8 mouse cellular contexts compared by ENCODE assay signal in genomic region chr7:19282791-19283405, GRCm38 (mm10). TPM values are rescaled to one million over a fixed set of nuclear protein-coding genes. Genes with fewer than 3 reads are reported as not detected.
DNase-seq lines count a peak whose midpoint lies in the region; ATAC-seq and TF ChIP-seq lines count a peak whose summit lies in the region.
"Had no signal": no experiment of that assay in that cellular context is flagged by ENCODE, and none has a peak within 500 bp of the region (broad histone marks: within the 10 kb centered on the region; RNA-seq: fewer than 3 reads in every experiment).

No protein-coding gene starts in this region.

- in situ Hi-C loops in CH12.LX (cut with MboI; ENCODE audit: low pct_ligation_motif_present, low pct_unique_long_range_greater_than_20kb, low sequenced_read_pairs) = loop anchor here (5.0 kb wide), 1 partner anchor 101 kb away; no protein-coding TSS in a partner anchor

- peaks cover 0 to 10% of the 10 kb centered on the region in 2 experiments; a peak in 3 of 4 replicates for H3K4me1 ChIP-seq in CH12.LX (ENCODE audit: control insufficient read depth in 1 of 2, insufficient read depth in 2 of 2)
- peaks cover 10% of the 10 kb centered on the region for H3K4me1 ChIP-seq in intestine, embryonic 16.5 days (ENCODE audit: control insufficient read depth, insufficient read depth, low read length)
- peaks cover 9% of the 10 kb centered on the region for H3K4me1 ChIP-seq in liver, postnatal 0 days (ENCODE audit: insufficient read depth)
- H3K4me1 ChIP-seq in neural tube, embryonic 14.5 days (ENCODE audit: control insufficient read depth, insufficient read depth, low read length) = peaks cover 9% of the 10 kb centered on the region; the same call in 1 of the 2 replicates

- under 1% methylated on average over 35 of the region's 35 CpGs for WGBS in intestine, embryonic 16.5 days
- 2% methylated on average over 28 of the region's 35 CpGs for WGBS in liver, postnatal 0 days (ENCODE audit: insufficient replicate concordance)
- WGBS in neural tube, embryonic 14.5 days = under 1% methylated on average over 30 of the region's 35 CpGs

- TF ChIP-seq RAD21 in CH12.LX (IDR thresholded peaks at IDR 0.05; ENCODE audit: low read depth, low read length) = no peak

- H3K4me2 ChIP-seq in CH12.LX (ENCODE audit: insufficient read depth, low read depth, poor library complexity, severe bottlenecking) = peak overlapping the region; percentile 92
- peak overlapping the region; percentile 100 for H3K4me2 ChIP-seq in intestine, embryonic 16.5 days (ENCODE audit: low read depth, low read length)
- H3K4me2 ChIP-seq in liver, postnatal 0 days (ENCODE audit: low read depth, low read length) = peak overlapping the region; percentile 85
- peak overlapping the region; percentile 62 for H3K4me2 ChIP-seq in neural tube, embryonic 14.5 days (ENCODE audit: low read depth, low read length)

- no peak for TF ChIP-seq EP300 in CH12.LX (IDR thresholded peaks at IDR 0.05; ENCODE audit: low read length)
- no peak for TF ChIP-seq EP300 in liver, postnatal 0 days (IDR thresholded peaks at IDR 0.05; ENCODE audit: low read depth)

- no peak for TF ChIP-seq POLR2A in CH12.LX (IDR thresholded peaks at IDR 0.05; ENCODE audit: low read depth, low read length)

- peak; percentile 56 for DNase-seq in 3T3-L1 (ENCODE audit: low read depth, low spot score)
- DNase-seq in CH12.LX (ENCODE audit: extremely low read depth) = no peak
- DNase-seq in cerebellum, adult 8-10 months = peak; percentile 67
- peak; percentile 37 to 44 for DNase-seq in frontal cortex, postnatal 14 days (ENCODE audit: low spot score in 2 of 2)
- DNase-seq in liver, postnatal 0 days = peak; percentile 76

- no peak overlapping the region for H3K27ac ChIP-seq in CH12.LX (ENCODE audit: insufficient read depth, low read depth)
- H3K27ac ChIP-seq in intestine, embryonic 16.5 days (ENCODE audit: low read length) = no peak overlapping the region
- H3K27ac ChIP-seq in liver, postnatal 0 days (ENCODE audit: low read depth) = no peak overlapping the region
- H3K27ac ChIP-seq in neural tube, embryonic 14.5 days (ENCODE audit: low read depth, low read length) = peak overlapping the region; percentile 89

- no peaks in the 10 kb centered on the region for H3K79me2 ChIP-seq in CH12.LX (replicated peaks; ENCODE audit: control insufficient read depth, extremely low read depth, insufficient read depth, poor library complexity, severe bottlenecking)

- H3K9ac ChIP-seq in CH12.LX (ENCODE audit: insufficient read depth, low read depth) = peak overlapping the region; percentile 12; the same call in 1 of the 2 replicates
- H3K9ac ChIP-seq in intestine, embryonic 16.5 days (ENCODE audit: low read depth, low read length) = peak overlapping the region; percentile 57
- no peak overlapping the region for H3K9ac ChIP-seq in liver, postnatal 0 days (replicated peaks)
- peak overlapping the region; percentile 87 for H3K9ac ChIP-seq in neural tube, embryonic 14.5 days (replicated peaks; ENCODE audit: low read depth, low read length)

- peaks cover 40% of the 10 kb centered on the region for H3K27me3 ChIP-seq in CH12.LX (replicated peaks)
- H3K27me3 ChIP-seq in intestine, embryonic 16.5 days (replicated peaks; ENCODE audit: control insufficient read depth, insufficient read depth, low read length) = peaks cover 47% of the 10 kb centered on the region
- H3K27me3 ChIP-seq in liver, postnatal 0 days (ENCODE audit: insufficient read depth, low read length) = peaks cover 50% of the 10 kb centered on the region
- peaks cover 30% of the 10 kb centered on the region for H3K27me3 ChIP-seq in neural tube, embryonic 14.5 days (ENCODE audit: control insufficient read depth, insufficient read depth, low read length)

- peak; percentile 57 for ATAC-seq in intestine, embryonic 16.5 days
- ATAC-seq in liver, postnatal 0 days = peak; percentile 66
- peak; percentile 77 for ATAC-seq in neural tube, embryonic 14.5 days (ENCODE audit: low read depth)

- H3K9me3 ChIP-seq in CH12.LX (replicated peaks; ENCODE audit: low read length) = no peaks in the 10 kb centered on the region
- no peaks in the 10 kb centered on the region for H3K9me3 ChIP-seq in intestine, embryonic 16.5 days (ENCODE audit: control insufficient read depth, low read length)
- no peaks in the 10 kb centered on the region for H3K9me3 ChIP-seq in liver, postnatal 0 days (ENCODE audit: low read length)
- no peaks in the 10 kb centered on the region for H3K9me3 ChIP-seq in neural tube, embryonic 14.5 days (ENCODE audit: control insufficient read depth, low read length)

- TF ChIP-seq CTCF in CH12.LX (conservative IDR thresholded peaks at IDR 0.05 in 1 of 2, IDR thresholded peaks at IDR 0.05 in 1 of 2; ENCODE audit: low read depth in 2 of 2, low read length in 2 of 2) = no peak
- no peak for TF ChIP-seq CTCF in liver, postnatal 0 days (IDR thresholded peaks at IDR 0.05; ENCODE audit: low read depth)

- dilution Hi-C loops in CH12.LX (cut with MboI; ENCODE audit: extremely low pct_ligation_motif_present, extremely low pct_unique_long_range_greater_than_20kb, low sequenced_read_pairs) = no loop called here

- H3K4me3 ChIP-seq in CH12.LX (replicated peaks in 1 of 3; ENCODE audit: low read depth in 2 of 3, low read length in 2 of 3, poor library complexity in 1 of 3) = peak overlapping the region in 2 of 3 experiments; percentile 26 to 58
- H3K4me3 ChIP-seq in intestine, embryonic 16.5 days (ENCODE audit: low read length) = peak overlapping the region; percentile 66
- peak overlapping the region; percentile 40 for H3K4me3 ChIP-seq in liver, postnatal 0 days (ENCODE audit: low read depth, low read length)
- H3K4me3 ChIP-seq in neural tube, embryonic 14.5 days (ENCODE audit: low read depth, low read length) = peak overlapping the region; percentile 68

- no peaks in the 10 kb centered on the region for H3K36me3 ChIP-seq in CH12.LX (replicated peaks in 1 of 2; ENCODE audit: control insufficient read depth in 1 of 2, insufficient read depth in 1 of 2, low read length in 1 of 2)
- H3K36me3 ChIP-seq in intestine, embryonic 16.5 days (ENCODE audit: control insufficient read depth, insufficient read depth, low read length) = no peaks in the 10 kb centered on the region
- H3K36me3 ChIP-seq in liver, postnatal 0 days (replicated peaks; ENCODE audit: insufficient read depth, low read length) = no peaks in the 10 kb centered on the region
- H3K36me3 ChIP-seq in neural tube, embryonic 14.5 days (ENCODE audit: control insufficient read depth, insufficient read depth, low read length) = peaks cover 13% of the 10 kb centered on the region; the same call in 1 of the 2 replicates

TF ChIP-seq in CH12.LX, 34 proteins besides CTCF, POLR2A, EP300 and RAD21:
- TF ChIP-seq SIN3A (IDR thresholded peaks at IDR 0.05; ENCODE audit: low read length) = peak; percentile 92
- TF ChIP-seq POLR2AphosphoS2 (IDR thresholded peaks at IDR 0.05; ENCODE audit: low read depth, low read length) = no peak
- peak; percentile 95 for TF ChIP-seq MXI1 (IDR thresholded peaks at IDR 0.05; ENCODE audit: low read depth, low read length)
- TF ChIP-seq TCF12 (IDR thresholded peaks at IDR 0.05; ENCODE audit: low read depth, low read length) = no peak
- TF ChIP-seq USF2 (conservative IDR thresholded peaks at IDR 0.05; ENCODE audit: low read depth, low read length) = no peak
- 0 out of 2 replicates have a peak, but pooled peaks have one; percentile 21 for TF ChIP-seq MAX (IDR thresholded peaks at IDR 0.05; ENCODE audit: low read length)

RNA-seq across cellular contexts. Expression of gene Rtn2, which starts 0.5 kb away (rescaled TPM):
- total RNA-seq in CH12.LX (2012; rRNA removed) (0.72 and 1.0 TPM in 2 replicates), CH12.LX (2014; rRNA removed) (0.43 and 0.56 TPM in 2 replicates)
- polyA plus RNA-seq in CH12.LX (2012; ENCODE audit: insufficient read length, low read depth) = 0.76 and 0.80 TPM in 2 replicates
- polyA plus RNA-seq in intestine, embryonic 16.5 days (2015; fragmentation: Nextera tagmentation; extraction: Ambion mirVana) = 10.3 and 11.8 TPM in 2 replicates
- polyA plus RNA-seq in liver, postnatal 0 days (2015; fragmentation: Nextera tagmentation; extraction: Ambion mirVana) = 1.5 and 4.6 TPM in 2 replicates
- polyA plus RNA-seq in neural tube, embryonic 14.5 days (2014; fragmentation: Nextera tagmentation; extraction: Ambion mirVana) = 115 and 118 TPM in 2 replicates

RNA-seq across cellular contexts. Expression of gene Ppm1n, which starts 3.0 kb away (rescaled TPM):
- not detected in 2 replicates for total RNA-seq in CH12.LX (2012; rRNA removed)
- total RNA-seq in CH12.LX (2014; rRNA removed) = not detected in 2 replicates
- polyA plus RNA-seq in CH12.LX (2012; ENCODE audit: insufficient read length, low read depth) = not detected in 2 replicates
- polyA plus RNA-seq in intestine, embryonic 16.5 days (2015; fragmentation: Nextera tagmentation; extraction: Ambion mirVana) = 0.29 and 0.32 TPM in 2 replicates
- polyA plus RNA-seq in liver, postnatal 0 days (2015; fragmentation: Nextera tagmentation; extraction: Ambion mirVana) = 0.15 TPM in 1 of 2 replicates, not detected in the other
- 0.66 and 0.75 TPM in 2 replicates for polyA plus RNA-seq in neural tube, embryonic 14.5 days (2014; fragmentation: Nextera tagmentation; extraction: Ambion mirVana)
- total RNA-seq: gastrocnemius, postnatal 4 days had no signal

RNA-seq across cellular contexts. Expression of gene Vasp, which starts 11.3 kb away (rescaled TPM):
- total RNA-seq in CH12.LX (2012; rRNA removed) (109 and 114 TPM in 2 replicates), CH12.LX (2014; rRNA removed) (122 and 125 TPM in 2 replicates)
- polyA plus RNA-seq in CH12.LX (2012; ENCODE audit: insufficient read length, low read depth) = 191 and 240 TPM in 2 replicates
- polyA plus RNA-seq in intestine, embryonic 16.5 days (2015; fragmentation: Nextera tagmentation; extraction: Ambion mirVana) = 106 and 120 TPM in 2 replicates
- 36.2 and 36.4 TPM in 2 replicates for polyA plus RNA-seq in liver, postnatal 0 days (2015; fragmentation: Nextera tagmentation; extraction: Ambion mirVana)
- 17.4 and 40.9 TPM in 2 replicates for polyA plus RNA-seq in neural tube, embryonic 14.5 days (2014; fragmentation: Nextera tagmentation; extraction: Ambion mirVana)

RNA-seq across cellular contexts. Expression of gene Fosb, which starts 27.0 kb away (rescaled TPM):
- total RNA-seq in CH12.LX (2012; rRNA removed) (0.08 and 0.13 TPM in 2 replicates), CH12.LX (2014; rRNA removed) (not detected in 2 replicates)
- polyA plus RNA-seq in CH12.LX (2012; ENCODE audit: insufficient read length, low read depth) = 0.27 and 0.56 TPM in 2 replicates
- 0.10 and 0.21 TPM in 2 replicates for polyA plus RNA-seq in intestine, embryonic 16.5 days (2015; fragmentation: Nextera tagmentation; extraction: Ambion mirVana)
- 0.06 TPM in 1 of 2 replicates, not detected in the other for polyA plus RNA-seq in liver, postnatal 0 days (2015; fragmentation: Nextera tagmentation; extraction: Ambion mirVana)
- polyA plus RNA-seq in neural tube, embryonic 14.5 days (2014; fragmentation: Nextera tagmentation; extraction: Ambion mirVana) = not detected in 2 replicates

RNA-seq across cellular contexts. Expression of gene Opa3, which starts 54.8 kb away (rescaled TPM):
- total RNA-seq in CH12.LX (2012; rRNA removed) (11.9 and 15.7 TPM in 2 replicates), CH12.LX (2014; rRNA removed) (8.6 and 9.4 TPM in 2 replicates)
- polyA plus RNA-seq in CH12.LX (2012; ENCODE audit: insufficient read length, low read depth) = 20.0 and 21.2 TPM in 2 replicates
- 40.6 and 40.9 TPM in 2 replicates for polyA plus RNA-seq in intestine, embryonic 16.5 days (2015; fragmentation: Nextera tagmentation; extraction: Ambion mirVana)
- 8.7 and 9.7 TPM in 2 replicates for polyA plus RNA-seq in liver, postnatal 0 days (2015; fragmentation: Nextera tagmentation; extraction: Ambion mirVana)
- 36.6 and 37.6 TPM in 2 replicates for polyA plus RNA-seq in neural tube, embryonic 14.5 days (2014; fragmentation: Nextera tagmentation; extraction: Ambion mirVana)
